ENCODE assay signal across 8 mouse cellular contexts in the genomic region with DNA sequence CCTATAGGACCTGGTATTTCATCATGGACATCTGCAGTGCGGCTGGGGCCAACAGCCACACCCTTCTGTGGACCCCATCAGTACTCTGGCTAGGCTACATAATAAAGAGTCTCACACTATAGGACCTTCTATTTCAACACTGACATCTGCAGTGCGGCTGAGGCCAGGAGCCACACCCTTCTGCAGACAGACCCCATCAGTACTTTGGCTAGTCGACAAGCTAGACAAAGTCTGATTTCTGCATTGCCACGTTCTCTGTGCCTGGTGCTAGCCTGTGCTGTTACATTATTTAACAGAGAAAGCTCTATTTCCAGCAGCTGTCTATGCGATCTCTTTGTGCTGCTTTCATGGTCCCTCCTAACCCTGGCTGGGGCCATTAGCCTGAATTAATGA. TPM values are rescaled to one million over a fixed set of nuclear protein-coding genes. Genes with fewer than 3 reads are reported as not detected.
A peak's percentile ranks its signal among the peaks of the same experiment; 100 is the strongest.
DNase-seq lines count a peak whose midpoint lies in the region; ATAC-seq and TF ChIP-seq lines count a peak whose summit lies in the region.

No protein-coding gene starts in this region.

- no peak for TF ChIP-seq CTCF in heart, adult 2 months (IDR thresholded peaks at IDR 0.05)
- TF ChIP-seq CTCF in E14TG2a.4 (conservative IDR thresholded peaks at IDR 0.05; ENCODE audit: low read length), result no peak

- peak overlapping the region; percentile 21 for H3K9ac ChIP-seq in heart, adult 2 months (ENCODE audit: low read depth, low read length)
- H3K9ac ChIP-seq in forebrain, embryonic 15.5 days (replicated peaks), result peak overlapping the region; percentile 100

- intact Hi-C loops in heart, adult 2 months (cut with DNase I), result loop anchor here (2.0 kb wide), 2 partner anchors 17 to 41 kb away; a partner anchor contains a TSS
- intact Hi-C loops in heart, postnatal 36 days (cut with DNase I), result loop anchor here (2.0 kb wide), 1 partner anchor 17 kb away; a partner anchor contains a TSS

- 15% methylated on average over 5 of the region's 5 CpGs for WGBS in heart, adult 2 months
- WGBS in forebrain, embryonic 15.5 days, result 2% methylated on average over 5 of the region's 5 CpGs
- WGBS in midbrain, embryonic 10.5 days, result 36% methylated on average over 5 of the region's 5 CpGs

- no peaks in the 10 kb centered on the region for H3K36me3 ChIP-seq in heart, adult 2 months (ENCODE audit: control insufficient read depth, insufficient read depth, low read length)
- peaks cover 22% of the 10 kb centered on the region for H3K36me3 ChIP-seq in E14TG2a.4 (ENCODE audit: insufficient read depth, low read length)
- H3K36me3 ChIP-seq in forebrain, embryonic 15.5 days, result peaks cover 15% of the 10 kb centered on the region
- H3K36me3 ChIP-seq in midbrain, embryonic 10.5 days, result peaks cover 31% of the 10 kb centered on the region

- no peak for TF ChIP-seq POLR2A in heart, adult 2 months (IDR thresholded peaks at IDR 0.05; ENCODE audit: insufficient read depth, low read depth, low read length)

- H3K4me2 ChIP-seq in forebrain, embryonic 15.5 days (replicated peaks), result peak overlapping the region; percentile 70

- H3K27me3 ChIP-seq in heart, adult 2 months (ENCODE audit: control insufficient read depth, insufficient read depth, low read length), result no peaks in the 10 kb centered on the region
- no peaks in the 10 kb centered on the region for H3K27me3 ChIP-seq in E14TG2a.4 (ENCODE audit: insufficient read depth, low read length)
- no peaks in the 10 kb centered on the region for H3K27me3 ChIP-seq in forebrain, embryonic 15.5 days
- no peaks in the 10 kb centered on the region for H3K27me3 ChIP-seq in midbrain, embryonic 10.5 days (ENCODE audit: low read depth, poor library complexity, severe bottlenecking)

- H3K9me3 ChIP-seq in E14TG2a.4 (ENCODE audit: low read length), result no peaks in the 10 kb centered on the region
- no peaks in the 10 kb centered on the region for H3K9me3 ChIP-seq in forebrain, embryonic 15.5 days
- H3K9me3 ChIP-seq in midbrain, embryonic 10.5 days (replicated peaks), result no peaks in the 10 kb centered on the region

- no peak for TF ChIP-seq EP300 in heart, adult 2 months (IDR thresholded peaks at IDR 0.05; ENCODE audit: insufficient read depth, low read depth, low read length)

- DNase-seq in heart, adult 2 months, result no peak
- no peak for DNase-seq in heart, postnatal 36 days
- DNase-seq in midbrain, embryonic 10.5 days (ENCODE audit: low spot score), result peak; percentile 45
- DNase-seq in spleen, postnatal 10 days (ENCODE audit: low spot score in 2 of 2), result no peak
- DNase-seq in right cerebral cortex, adult 2 months (ENCODE audit: low spot score in 2 of 2), result no peak

- peak overlapping the region; percentile 93 for H3K27ac ChIP-seq in heart, adult 2 months
- H3K27ac ChIP-seq in forebrain, embryonic 15.5 days (replicated peaks), result peak overlapping the region; percentile 98
- H3K27ac ChIP-seq in midbrain, embryonic 10.5 days (replicated peaks), result peak overlapping the region; percentile 99

- H3K4me3 ChIP-seq in heart, adult 2 months, result peak overlapping the region; percentile 99
- H3K4me3 ChIP-seq in E14TG2a.4 (replicated peaks; ENCODE audit: low read length), result peak overlapping the region; percentile 92
- peak overlapping the region; percentile 98 for H3K4me3 ChIP-seq in forebrain, embryonic 15.5 days
- peak overlapping the region; percentile 96 for H3K4me3 ChIP-seq in midbrain, embryonic 10.5 days

- peaks cover 5% of the 10 kb centered on the region for H3K4me1 ChIP-seq in heart, adult 2 months (ENCODE audit: control insufficient read depth, insufficient read depth, low read length)
- H3K4me1 ChIP-seq in E14TG2a.4 (replicated peaks; ENCODE audit: low read depth, low read length), result peaks cover 54% of the 10 kb centered on the region
- H3K4me1 ChIP-seq in forebrain, embryonic 15.5 days, result peaks cover 27% of the 10 kb centered on the region
- H3K4me1 ChIP-seq in midbrain, embryonic 10.5 days, result peaks cover 53% of the 10 kb centered on the region

- no peaks in the 10 kb centered on the region for H3K79me2 ChIP-seq in heart, adult 2 months (replicated peaks; ENCODE audit: control insufficient read depth, insufficient read depth, low read length)

- ATAC-seq in forebrain, embryonic 15.5 days (replicated peaks), result peak; percentile 18; the same call in 1 of the 2 replicates
- ATAC-seq in megakaryocyte-erythroid progenitor cell, adult 5-6 weeks (replicated peaks; ENCODE audit: low FRiP score, low TSS enrichment, poor library complexity, severe bottlenecking), result no peak

RNA-seq across cellular contexts. Expression of a gene that starts 1.3 kb away (rescaled TPM):
- total RNA-seq in heart, adult 2 months (2021), result not detected
- 26.2 TPM in 1 of 2 replicates, not detected in the other for polyA plus RNA-seq in heart, adult 2 months (2012; rRNA removed)
- not detected for total RNA-seq in heart, postnatal 36 days (2021)
- polyA plus RNA-seq in forebrain, embryonic 15.5 days (2015; fragmentation: Nextera tagmentation; extraction: Ambion mirVana), result not detected in 2 replicates
- polyA plus RNA-seq in midbrain, embryonic 10.5 days (2016; fragmentation: Nextera tagmentation; extraction: Ambion mirVana), result not detected in 2 replicates
- total RNA-seq in megakaryocyte-erythroid progenitor cell, adult 5-6 weeks (2014; fragmentation: Nextera tagmentation), result not detected in 2 replicates
- not detected in 2 replicates for total RNA-seq in megakaryocyte-erythroid progenitor cell, adult 5-6 weeks (2017)

RNA-seq across cellular contexts. Expression of a gene that starts 1.4 kb away (rescaled TPM):
- 10 to 100 TPM; 57.0 to 85.0 TPM for total RNA-seq in heart, adult 2 months (2021)
- 165 and 235 TPM in 2 replicates for polyA plus RNA-seq in heart, adult 2 months (2012; rRNA removed)
- total RNA-seq in heart, postnatal 36 days (2021), result 10 to 100 TPM; 73.0 to 74.5 TPM
- polyA plus RNA-seq in forebrain, embryonic 15.5 days (2015; fragmentation: Nextera tagmentation; extraction: Ambion mirVana), result 14,933 and 15,115 TPM in 2 replicates
- 4,467 and 6,520 TPM in 2 replicates for polyA plus RNA-seq in midbrain, embryonic 10.5 days (2016; fragmentation: Nextera tagmentation; extraction: Ambion mirVana)
- total RNA-seq in megakaryocyte-erythroid progenitor cell, adult 5-6 weeks (2014; fragmentation: Nextera tagmentation), result 4.5 and 10.2 TPM in 2 replicates
- 9.7 and 16.0 TPM in 2 replicates for total RNA-seq in megakaryocyte-erythroid progenitor cell, adult 5-6 weeks (2017)

RNA-seq across cellular contexts. Expression of a gene that starts 17.7 kb away (rescaled TPM):
- total RNA-seq in heart, adult 2 months (2021), result 100 to 1,000 TPM; 129 to 144 TPM
- polyA plus RNA-seq in heart, adult 2 months (2012; rRNA removed), result 534 and 728 TPM in 2 replicates
- total RNA-seq in heart, postnatal 36 days (2021), result 100 to 1,000 TPM; 130 to 145 TPM
- 1,138 and 1,204 TPM in 2 replicates for polyA plus RNA-seq in forebrain, embryonic 15.5 days (2015; fragmentation: Nextera tagmentation; extraction: Ambion mirVana)
- 2,448 and 2,588 TPM in 2 replicates for polyA plus RNA-seq in midbrain, embryonic 10.5 days (2016; fragmentation: Nextera tagmentation; extraction: Ambion mirVana)
- 2,322 and 3,225 TPM in 2 replicates for total RNA-seq in megakaryocyte-erythroid progenitor cell, adult 5-6 weeks (2014; fragmentation: Nextera tagmentation)
- total RNA-seq in megakaryocyte-erythroid progenitor cell, adult 5-6 weeks (2017), result 801 and 969 TPM in 2 replicates

RNA-seq across cellular contexts. Expression of a gene that starts 34.0 kb away (rescaled TPM):
- total RNA-seq in heart, adult 2 months (2021), result 10 to 100 TPM in 1 of 2 experiments, 1 to 10 TPM in 1; 7.1 to 11.1 TPM
- 23.2 and 25.0 TPM in 2 replicates for polyA plus RNA-seq in heart, adult 2 months (2012; rRNA removed)
- total RNA-seq in heart, postnatal 36 days (2021), result 10 to 100 TPM; 15.0 TPM
- 43.2 and 45.2 TPM in 2 replicates for polyA plus RNA-seq in forebrain, embryonic 15.5 days (2015; fragmentation: Nextera tagmentation; extraction: Ambion mirVana)
- polyA plus RNA-seq in midbrain, embryonic 10.5 days (2016; fragmentation: Nextera tagmentation; extraction: Ambion mirVana), result 24.7 and 28.6 TPM in 2 replicates
- total RNA-seq in megakaryocyte-erythroid progenitor cell, adult 5-6 weeks (2014; fragmentation: Nextera tagmentation), result 8.7 and 14.5 TPM in 2 replicates
- 5.7 and 12.0 TPM in 2 replicates for total RNA-seq in megakaryocyte-erythroid progenitor cell, adult 5-6 weeks (2017)

RNA-seq across cellular contexts. Expression of a gene that starts 53.7 kb away (rescaled TPM):
- total RNA-seq in heart, adult 2 months (2021), result 1 to 10 TPM in 1 of 2 experiments, under 1 TPM in 1; 0.73 to 1.5 TPM
- polyA plus RNA-seq in heart, adult 2 months (2012; rRNA removed), result 0.94 and 1.8 TPM in 2 replicates
- total RNA-seq in heart, postnatal 36 days (2021), result 1 to 10 TPM; 1.7 to 1.9 TPM
- polyA plus RNA-seq in forebrain, embryonic 15.5 days (2015; fragmentation: Nextera tagmentation; extraction: Ambion mirVana), result 0.52 and 0.68 TPM in 2 replicates
- polyA plus RNA-seq in midbrain, embryonic 10.5 days (2016; fragmentation: Nextera tagmentation; extraction: Ambion mirVana), result 0.27 and 0.58 TPM in 2 replicates
- not detected in 2 replicates for total RNA-seq in megakaryocyte-erythroid progenitor cell, adult 5-6 weeks (2014; fragmentation: Nextera tagmentation)
- not detected in 2 replicates for total RNA-seq in megakaryocyte-erythroid progenitor cell, adult 5-6 weeks (2017)

Comparison
In these comparisons a context has a peak if more than half of its experiments do, and no peak if none do; other contexts are left out.
1. RNA of a gene that starts 17.7 kb away (total RNA-seq): 801 to 3,225 TPM in megakaryocyte-erythroid progenitor cell, adult 5-6 weeks; 130 to 145 TPM in heart, postnatal 36 days and 129 to 144 TPM in heart, adult 2 months; every median in the first group is over 4 times any median in the second.
2. Peak in every context shown above with its lines, with median percentiles within 50 percentile points of each other: H3K27ac ChIP-seq and H3K4me3 ChIP-seq.